Mouse (Mus musculus): ENCODE measurements around the gene Agbl4. TPM values are rescaled to one million over a fixed set of nuclear protein-coding genes. Genes with fewer than 3 reads are reported as not detected.

Gene Agbl4
- total and polyA plus RNA-seq, 2 experiments: not detected

DNA sequence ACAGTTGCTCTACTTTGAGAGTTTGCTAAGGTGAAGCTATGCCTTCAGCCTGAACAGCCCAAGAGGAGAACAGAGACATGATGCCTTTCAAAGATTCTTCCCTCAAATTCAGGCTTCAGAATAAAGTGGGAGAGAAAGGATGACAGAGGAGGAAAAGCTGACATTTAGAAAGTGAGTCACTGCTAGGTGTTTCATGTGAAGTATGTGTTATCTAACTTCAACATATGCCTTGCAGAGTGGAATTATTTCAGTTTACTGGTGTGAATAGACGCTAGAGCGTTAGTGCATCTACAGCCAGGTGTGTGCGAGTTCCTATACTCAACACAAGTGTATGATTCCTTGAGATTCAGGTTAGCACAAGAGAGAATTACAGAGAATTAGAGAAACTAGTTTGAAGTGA lies 244.0 kb downstream of the Agbl4 start:
- no peaks in the 10 kb centered on the region for H3K4me1 ChIP-seq (ENCODE audit: control insufficient read depth, insufficient read depth, low read length)
- no peak for DNase-seq (ENCODE audit: extremely low read depth, low read depth, low spot score)
- H3K27ac ChIP-seq (replicated peaks; ENCODE audit: insufficient read depth, low read depth, low read length): no peak overlapping the region
- H3K27me3 ChIP-seq (ENCODE audit: control insufficient read depth, insufficient read depth, low read length): no peaks in the 10 kb centered on the region
- H3K79me2 ChIP-seq (ENCODE audit: control insufficient read depth, insufficient read depth, low read length): no peaks in the 10 kb centered on the region
- H3K9ac ChIP-seq (ENCODE audit: low read depth, low read length): no peak overlapping the region
- 81% methylated on average over 3 of the region's 3 CpGs for WGBS
- H3K4me3 ChIP-seq (ENCODE audit: insufficient read depth, low read depth, low read length): no peak overlapping the region
- H3K36me3 ChIP-seq (ENCODE audit: control insufficient read depth, insufficient read depth, low read length): no peaks in the 10 kb centered on the region
- TF ChIP-seq POLR2A (IDR thresholded peaks at IDR 0.05; ENCODE audit: extremely low read depth, insufficient read depth, low read length): no peak
- no peak for TF ChIP-seq CTCF (IDR thresholded peaks at IDR 0.05; ENCODE audit: low read depth, low read length)

DNA sequence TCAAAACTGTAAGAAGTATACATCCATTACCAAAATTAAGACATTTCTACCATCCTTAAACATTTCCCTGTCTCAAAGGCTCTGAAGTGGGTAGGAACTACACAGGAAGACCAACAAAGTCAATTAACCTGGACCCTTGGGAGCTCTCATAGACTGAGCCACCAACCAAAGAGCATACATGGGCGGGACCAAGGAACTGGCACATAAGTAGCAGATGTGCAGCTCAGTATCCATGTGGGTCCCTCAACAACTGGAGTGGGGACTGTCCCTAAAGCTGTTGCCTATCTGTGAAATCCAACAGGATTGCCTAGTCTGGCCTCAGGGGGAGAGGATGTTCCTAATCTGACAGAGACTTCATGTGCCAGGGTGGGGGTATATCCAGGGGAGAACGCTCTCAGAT lies 265.5 kb downstream of the Agbl4 start:
- Histone ChIP-seq H3K9ac (ENCODE audit: low read depth, low read length) (no peak overlapping the region), H3K27ac (replicated peaks; ENCODE audit: insufficient read depth, low read depth, low read length) (no peak overlapping the region), H3K36me3 (ENCODE audit: control insufficient read depth, insufficient read depth, low read length) (no peaks in the 10 kb centered on the region), H3K4me3 (ENCODE audit: insufficient read depth, low read depth, low read length) (no peak overlapping the region), H3K27me3 (ENCODE audit: control insufficient read depth, insufficient read depth, low read length) (no peaks in the 10 kb centered on the region), H3K79me2 (ENCODE audit: control insufficient read depth, insufficient read depth, low read length) (no peaks in the 10 kb centered on the region), H3K4me1 (ENCODE audit: control insufficient read depth, insufficient read depth, low read length) (no peaks in the 10 kb centered on the region)
- no peak for DNase-seq (ENCODE audit: extremely low read depth, low read depth, low spot score)
- 83% methylated on average over 2 of the region's 2 CpGs for WGBS
- TF ChIP-seq CTCF (IDR thresholded peaks at IDR 0.05; ENCODE audit: low read depth, low read length) (no peak), POLR2A (IDR thresholded peaks at IDR 0.05; ENCODE audit: extremely low read depth, insufficient read depth, low read length) (no peak)

DNA sequence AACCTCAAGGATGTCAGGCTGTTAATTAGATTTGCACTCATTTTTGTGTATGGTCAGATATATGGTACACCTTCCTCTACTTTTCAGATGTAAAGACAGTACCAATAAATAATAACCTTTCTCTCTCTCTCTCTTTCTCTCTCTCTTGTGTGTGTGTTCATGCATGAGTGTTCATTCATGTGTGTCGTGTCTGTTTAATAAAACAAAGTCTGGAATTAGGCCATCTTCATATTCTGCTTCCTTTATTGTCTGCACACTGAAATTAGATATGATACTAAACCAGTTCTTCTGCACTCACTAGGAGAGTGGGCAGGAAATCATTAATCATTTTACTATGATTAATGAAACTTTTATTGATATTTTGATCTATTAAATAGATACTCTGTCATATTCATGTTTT lies 276.7 kb downstream of the Agbl4 start:
- Histone ChIP-seq H3K4me3 (ENCODE audit: insufficient read depth, low read depth, low read length) (no peak overlapping the region), H3K4me1 (ENCODE audit: control insufficient read depth, insufficient read depth, low read length) (no peaks in the 10 kb centered on the region), H3K27ac (replicated peaks; ENCODE audit: insufficient read depth, low read depth, low read length) (no peak overlapping the region), H3K36me3 (ENCODE audit: control insufficient read depth, insufficient read depth, low read length) (no peaks in the 10 kb centered on the region), H3K27me3 (ENCODE audit: control insufficient read depth, insufficient read depth, low read length) (no peaks in the 10 kb centered on the region), H3K79me2 (ENCODE audit: control insufficient read depth, insufficient read depth, low read length) (no peaks in the 10 kb centered on the region), H3K9ac (ENCODE audit: low read depth, low read length) (no peak overlapping the region)
- WGBS: 69% methylated on average over 1 of the region's 1 CpGs
- DNase-seq (ENCODE audit: extremely low read depth, low read depth, low spot score): no peak
- no peak for TF ChIP-seq POLR2A (IDR thresholded peaks at IDR 0.05; ENCODE audit: extremely low read depth, insufficient read depth, low read length)
- no peak for TF ChIP-seq CTCF (IDR thresholded peaks at IDR 0.05; ENCODE audit: low read depth, low read length)

DNA sequence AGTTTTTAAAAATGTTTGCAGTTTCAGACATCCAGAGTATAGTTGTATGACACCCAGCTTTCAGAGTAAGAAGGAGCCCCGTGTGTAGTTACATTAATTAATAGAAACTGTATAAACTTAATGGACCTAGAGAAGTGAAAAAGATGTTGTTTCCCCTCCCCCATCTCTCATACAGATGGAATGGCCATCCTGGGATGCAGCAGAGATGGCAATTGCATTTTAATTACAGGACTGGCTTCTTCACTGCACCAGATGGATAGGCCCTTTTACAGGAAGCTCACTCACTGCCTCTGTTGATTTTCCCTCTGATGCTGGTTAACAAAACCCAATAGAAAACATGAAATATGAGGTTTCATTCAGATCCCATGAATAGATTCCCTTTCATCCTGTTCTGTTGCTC lies 337.7 kb downstream of the Agbl4 start:
- DNase-seq (ENCODE audit: extremely low read depth, low read depth, low spot score): no peak
- H3K27ac ChIP-seq (replicated peaks; ENCODE audit: insufficient read depth, low read depth, low read length): no peak overlapping the region
- no peak overlapping the region for H3K9ac ChIP-seq (ENCODE audit: low read depth, low read length)
- no peak overlapping the region for H3K4me3 ChIP-seq (ENCODE audit: insufficient read depth, low read depth, low read length)
- H3K27me3 ChIP-seq (ENCODE audit: control insufficient read depth, insufficient read depth, low read length): no peaks in the 10 kb centered on the region
- WGBS: 73% methylated on average over 1 of the region's 1 CpGs
- TF ChIP-seq CTCF (IDR thresholded peaks at IDR 0.05; ENCODE audit: low read depth, low read length) (no peak), POLR2A (IDR thresholded peaks at IDR 0.05; ENCODE audit: extremely low read depth, insufficient read depth, low read length) (no peak)
- no peaks in the 10 kb centered on the region for H3K36me3 ChIP-seq (ENCODE audit: control insufficient read depth, insufficient read depth, low read length)
- H3K4me1 ChIP-seq (ENCODE audit: control insufficient read depth, insufficient read depth, low read length): no peaks in the 10 kb centered on the region
- H3K79me2 ChIP-seq (ENCODE audit: control insufficient read depth, insufficient read depth, low read length): no peaks in the 10 kb centered on the region

DNA sequence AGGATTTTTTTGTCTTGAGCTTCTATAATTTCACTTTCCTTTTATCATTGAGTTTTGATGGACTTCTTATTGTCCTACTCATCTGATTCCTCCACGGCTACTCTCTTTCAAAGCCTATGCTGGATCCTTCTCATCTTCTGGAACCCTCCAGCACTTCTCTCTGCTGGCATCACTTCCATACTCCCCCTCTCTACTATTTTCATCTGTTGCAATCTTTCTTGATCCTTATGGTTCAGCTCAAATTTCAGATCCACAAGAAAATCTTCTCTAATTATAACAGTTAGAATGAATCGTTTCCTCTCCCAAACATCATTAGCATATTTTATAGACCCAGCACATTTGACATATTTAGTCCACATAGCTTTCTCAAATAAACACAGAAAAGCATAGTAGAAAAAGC lies 360.5 kb downstream of the Agbl4 start:
- Histone ChIP-seq H3K9ac (ENCODE audit: low read depth, low read length) (no peak overlapping the region), H3K79me2 (ENCODE audit: control insufficient read depth, insufficient read depth, low read length) (no peaks in the 10 kb centered on the region), H3K36me3 (ENCODE audit: control insufficient read depth, insufficient read depth, low read length) (no peaks in the 10 kb centered on the region), H3K4me3 (ENCODE audit: insufficient read depth, low read depth, low read length) (no peak overlapping the region), H3K27me3 (ENCODE audit: control insufficient read depth, insufficient read depth, low read length) (no peaks in the 10 kb centered on the region), H3K4me1 (ENCODE audit: control insufficient read depth, insufficient read depth, low read length) (no peaks in the 10 kb centered on the region), H3K27ac (replicated peaks; ENCODE audit: insufficient read depth, low read depth, low read length) (no peak overlapping the region)
- TF ChIP-seq CTCF (IDR thresholded peaks at IDR 0.05; ENCODE audit: low read depth, low read length) (no peak), POLR2A (IDR thresholded peaks at IDR 0.05; ENCODE audit: extremely low read depth, insufficient read depth, low read length) (no peak)
- 83% methylated on average over 2 of the region's 2 CpGs for WGBS
- DNase-seq (ENCODE audit: extremely low read depth, low read depth, low spot score): no peak

DNA sequence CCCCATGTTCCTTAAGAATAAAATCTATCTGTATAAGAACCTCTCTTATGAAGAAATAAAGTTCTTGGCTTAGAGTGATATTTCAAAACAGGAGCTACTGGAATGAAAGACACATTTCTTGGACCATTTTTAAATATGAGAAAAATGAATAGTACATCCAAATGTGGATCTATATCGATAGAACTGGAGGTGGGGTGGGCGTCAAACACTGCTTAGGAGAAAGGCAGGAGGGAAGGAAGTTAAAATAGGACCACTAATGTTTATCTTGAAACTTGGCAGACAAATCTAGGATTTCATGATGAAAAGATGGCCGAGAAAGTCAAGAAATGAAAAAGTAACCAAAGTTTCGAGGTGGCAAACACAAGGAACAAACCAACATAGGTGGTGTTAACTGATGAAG lies 391.1 kb downstream of the Agbl4 start:
- no peaks in the 10 kb centered on the region for H3K4me1 ChIP-seq (ENCODE audit: control insufficient read depth, insufficient read depth, low read length)

More for the DNA sequence above, 391.1 kb downstream of the Agbl4 start:
- no peaks in the 10 kb centered on the region for H3K36me3 ChIP-seq (ENCODE audit: control insufficient read depth, insufficient read depth, low read length)
- no peak for TF ChIP-seq CTCF (IDR thresholded peaks at IDR 0.05; ENCODE audit: low read depth, low read length)
- no peak for TF ChIP-seq POLR2A (IDR thresholded peaks at IDR 0.05; ENCODE audit: extremely low read depth, insufficient read depth, low read length)
- no peaks in the 10 kb centered on the region for H3K27me3 ChIP-seq (ENCODE audit: control insufficient read depth, insufficient read depth, low read length)
- H3K4me3 ChIP-seq (ENCODE audit: insufficient read depth, low read depth, low read length): no peak overlapping the region
- H3K9ac ChIP-seq (ENCODE audit: low read depth, low read length): no peak overlapping the region
- 64% methylated on average over 4 of the region's 4 CpGs for whole genome bisulfite sequencing
- no peaks in the 10 kb centered on the region for H3K79me2 ChIP-seq (ENCODE audit: control insufficient read depth, insufficient read depth, low read length)
- no peak for DNase-seq (ENCODE audit: extremely low read depth, low read depth, low spot score)
- H3K27ac ChIP-seq (replicated peaks; ENCODE audit: insufficient read depth, low read depth, low read length): no peak overlapping the region

Measured in liver, adult 2 months (tissue).